In genomic region chr14:80329651-80330050, GRCm38 (mm10) we compare ENCODE assay signal across 27 mouse cellular contexts.
DNase-seq lines count a peak whose midpoint lies in the region; ATAC-seq and TF ChIP-seq lines count a peak whose summit lies in the region.
"Had no signal": no experiment of that assay in that cellular context is flagged by ENCODE, and none has a peak within 500 bp of the region (broad histone marks: within the 10 kb centered on the region; RNA-seq: fewer than 3 reads in every experiment).

No protein-coding gene starts in this region.

- peaks cover 19% of the 10 kb centered on the region for H3K4me1 ChIP-seq in hindbrain, embryonic 10.5 days (replicated peaks)
- no peaks in the 10 kb centered on the region for H3K4me1 ChIP-seq in hindbrain, embryonic 13.5 days (replicated peaks)
- H3K4me1 ChIP-seq: embryonic facial prominence, embryonic 15.5 days had no signal

- no peak overlapping the region for H3K4me3 ChIP-seq in hindbrain, embryonic 10.5 days
- no peak overlapping the region for H3K4me3 ChIP-seq in hindbrain, embryonic 13.5 days
- H3K4me3 ChIP-seq: embryonic facial prominence, embryonic 12.5 days; embryonic facial prominence, embryonic 15.5 days; gastrocnemius, adult 2 months; heart, adult 2 months had no signal

- ATAC-seq in hindbrain, embryonic 13.5 days (ENCODE audit: low FRiP score), result no peak
- ATAC-seq: forebrain, embryonic 14.5 days; forebrain, postnatal 0 days; hindbrain, postnatal 0 days; inflammation-experienced regulatory T-cells, adult 6 months; intestine, embryonic 16.5 days; Patski had no signal

- H3K27me3 ChIP-seq in hindbrain, embryonic 10.5 days (ENCODE audit: insufficient read depth, poor library complexity, severe bottlenecking), result peaks cover 22% of the 10 kb centered on the region
- H3K27me3 ChIP-seq in hindbrain, embryonic 13.5 days, result no peaks in the 10 kb centered on the region
- H3K27me3 ChIP-seq: CH12.LX; embryonic facial prominence, embryonic 12.5 days; embryonic facial prominence, embryonic 15.5 days had no signal

- H3K9me3 ChIP-seq in hindbrain, embryonic 10.5 days, result no peaks in the 10 kb centered on the region
- H3K9me3 ChIP-seq in hindbrain, embryonic 13.5 days, result no peaks in the 10 kb centered on the region
- H3K9me3 ChIP-seq: embryonic facial prominence, embryonic 12.5 days; embryonic facial prominence, embryonic 15.5 days had no signal

- TF ChIP-seq CTCF in brain, embryonic 14.5 days (IDR thresholded peaks at IDR 0.05; ENCODE audit: borderline replicate concordance, extremely low read depth, insufficient read depth, insufficient read length), result no peak

- DNase-seq in hindbrain, embryonic 10.5 days (ENCODE audit: low spot score), result peak; percentile 58
- DNase-seq in brain, embryonic 14.5 days (ENCODE audit: low read depth), result peak; percentile 23
- DNase-seq in embryo, embryonic 10.5 days (ENCODE audit: low spot score), result peak; percentile 67
- DNase-seq in mesoderm, embryonic 11.5 days (ENCODE audit: low read depth, low spot score), result peak; percentile 2
- DNase-seq in liver, result no peak
- no peak for DNase-seq in cerebellum, postnatal 25 days
- DNase-seq: adrenal gland, postnatal 10 days; B cell, adult 2 months; cerebellum, adult 11-12 months; cerebellum, adult 8-10 months; cerebellum, postnatal 10 days; forebrain, postnatal 0 days; gastrocnemius, adult 2 months; gastrocnemius, postnatal 14 days; heart, adult 2 months had no signal

- no peaks in the 10 kb centered on the region for H3K36me3 ChIP-seq in hindbrain, embryonic 10.5 days
- H3K36me3 ChIP-seq in hindbrain, embryonic 13.5 days, result no peaks in the 10 kb centered on the region
- H3K36me3 ChIP-seq: embryonic facial prominence, embryonic 12.5 days; embryonic facial prominence, embryonic 15.5 days; G1E had no signal

- WGBS in hindbrain, embryonic 10.5 days, result 2% methylated on average over 2 of the region's 2 CpGs
- WGBS in hindbrain, embryonic 13.5 days, result 23% methylated on average over 2 of the region's 2 CpGs

- H3K4me2 ChIP-seq in hindbrain, embryonic 13.5 days, result no peak overlapping the region
- H3K4me2 ChIP-seq: embryonic facial prominence, embryonic 12.5 days; embryonic facial prominence, embryonic 15.5 days; heart, embryonic 11.5 days; hindbrain, embryonic 14.5 days had no signal

- TF ChIP-seq POLR2A in brain, embryonic 14.5 days (IDR thresholded peaks at IDR 0.05; ENCODE audit: borderline replicate concordance, extremely low read depth, insufficient read depth, insufficient read length, poor library complexity, severe bottlenecking), result no peak

- no peak overlapping the region for H3K27ac ChIP-seq in hindbrain, embryonic 10.5 days
- no peak overlapping the region for H3K27ac ChIP-seq in hindbrain, embryonic 13.5 days
- H3K27ac ChIP-seq: embryonic facial prominence, embryonic 12.5 days; embryonic facial prominence, embryonic 15.5 days; gastrocnemius, adult 2 months; heart, adult 2 months; hindbrain, embryonic 14.5 days; hindbrain, postnatal 0 days had no signal

- no peak overlapping the region for H3K9ac ChIP-seq in hindbrain, embryonic 13.5 days
- H3K9ac ChIP-seq: embryonic facial prominence, embryonic 12.5 days; embryonic facial prominence, embryonic 15.5 days; forebrain, postnatal 0 days; hindbrain, embryonic 14.5 days had no signal

Comparison
In these comparisons a context has a peak if more than half of its experiments do, and no peak if none do; other contexts are left out.
1. DNase-seq: peak in hindbrain, embryonic 10.5 days (single experiment), brain, embryonic 14.5 days (single experiment), embryo, embryonic 10.5 days (single experiment) and mesoderm, embryonic 11.5 days (single experiment); none in liver (single experiment) and cerebellum, postnatal 25 days (0 of 2).